Mouse (Mus musculus) forebrain, postnatal 0 days (tissue): ENCODE data around the gene Ube2h. TPM values are rescaled to one million over a fixed set of nuclear protein-coding genes. Genes with fewer than 3 reads are reported as not detected.

Source experiments
- ATAC-seq: fragments of 200-750 bp; cut with Nextera tagmentation; 2 replicates; pipeline ENCODE4 v1.8.0; 2017; ENCODE audit warnings: mild to moderate bottlenecking, moderate library complexity
- DNase-seq: peaks from one replicate; pipeline ENCODE4 v3.0.0-alpha.2; 2015
- H3K27ac ChIP-seq: fragments of 300-500 bp; sonication (generic); 2 replicates; pipeline ENCODE4 v1.5.1; 2014; ENCODE audit warnings: low read depth, mild to moderate bottlenecking, antibody characterized with exemption, low read length, moderate library complexity, mixed read lengths
- H3K27me3 ChIP-seq: fragments of 300-500 bp; sonication (generic); 2 replicates; pipeline ENCODE4 v1.6.1; 2014; ENCODE audit warnings: mild to moderate bottlenecking, low read length, mixed read lengths; ENCODE audit not compliant: insufficient read depth
- H3K36me3 ChIP-seq: fragments of 300-500 bp; sonication (generic); 2 replicates; pipeline ENCODE4 v1.6.1; 2014; ENCODE audit warnings: mild to moderate bottlenecking, moderate library complexity; ENCODE audit not compliant: insufficient read depth
- H3K4me1 ChIP-seq: fragments of 300-500 bp; sonication (generic); 2 replicates; pipeline ENCODE4 v1.6.1; 2014; ENCODE audit warnings: antibody characterized with exemption; ENCODE audit not compliant: insufficient read depth
- H3K4me2 ChIP-seq: fragments of 300-500 bp; sonication (generic); 2 replicates; pipeline ENCODE4 v1.6.1; 2014; ENCODE audit warnings: low read depth, mild to moderate bottlenecking, moderate library complexity
- H3K4me3 ChIP-seq: fragments of 300-500 bp; sonication (generic); 2 replicates; pipeline ENCODE4 v1.5.1; 2014; ENCODE audit warnings: low read depth, low read length, mixed read lengths
- H3K9ac ChIP-seq: fragments of 300-500 bp; sonication (generic); 2 replicates; pipeline ENCODE4 v1.6.1; 2014; ENCODE audit warnings: mild to moderate bottlenecking
- H3K9me3 ChIP-seq: fragments of 300-500 bp; sonication (generic); 2 replicates; pipeline ENCODE4 v1.6.1; 2016; ENCODE audit warnings: low read length
- CTCF ChIP-seq: sonication (generic); IDR thresholded peaks from 2 replicates; pipeline ENCODE4 v1.5.1; 2016; ENCODE audit warnings: antibody characterized with exemption, control low read depth, low read depth
- WGBS: fragments of 180-500 bp; shearing (Covaris S2); extraction: QIAGEN DNeasy Blood & Tissue Kit; methylation state at CpG from one replicate; pipeline ENCODE4 v1.1.7; 2014; 5-methylcytosine and 5-hydroxymethylcytosine counted together
- polyA plus RNA-seq: library from polyadenylated mRNA; unstranded; fragments of >200 nt; fragmentation: Nextera tagmentation; extraction: Ambion mirVana; gene quantifications from 2 replicates; pipeline ENCODE4 v1.2.1, GENCODE M21; 2015
- total RNA-seq: library from RNA; depleted of rRNA; stranded (reverse); fragments of >200 nt; gene quantifications from 2 replicates; pipeline ENCODE4 v1.2.3, GENCODE M21; 2014; rRNA removed

Gene Ube2h
- total RNA-seq: 33.3 and 42.7 TPM in 2 replicates
- 31.3 and 37.7 TPM in 2 replicates for polyA plus RNA-seq

- no peak for TF ChIP-seq CTCF
- WGBS: 1% methylated on average over 33 of the region's 33 CpGs
- DNase-seq: peak; percentile 99
Observed at GRCm38 (mm10) chr6:30304399-30304917, at the start of gene Ube2h. Ube2h (minus strand) TSS chr6:30304539.

DNA sequence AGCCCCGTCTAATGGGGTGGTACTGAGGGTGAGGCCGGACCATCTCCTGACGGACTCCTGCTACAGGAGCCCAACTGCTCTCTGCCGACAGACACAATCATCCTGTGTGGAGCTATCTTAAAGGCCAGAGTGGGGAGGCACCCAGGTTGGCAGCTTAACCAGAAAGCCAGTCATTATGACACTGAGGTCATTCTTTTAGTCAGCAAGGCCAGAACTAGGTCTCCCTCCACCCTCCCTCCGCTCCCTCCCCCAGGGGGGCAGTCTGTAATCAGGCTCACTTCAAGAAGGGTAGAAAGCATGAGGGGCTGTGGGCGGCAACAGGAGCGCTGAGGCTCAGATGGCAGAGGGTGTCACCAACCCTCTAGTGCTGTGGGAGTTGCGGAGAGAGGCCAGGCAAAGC, 49.3 kb upstream of the Ube2h start:
- no peak for TF ChIP-seq CTCF
- H3K4me2 ChIP-seq: no peak overlapping the region
- no peaks in the 10 kb centered on the region for H3K27me3 ChIP-seq
- no peaks in the 10 kb centered on the region for H3K9me3 ChIP-seq
- ATAC-seq (no peak), DNase-seq (no peak)
- no peaks in the 10 kb centered on the region for H3K36me3 ChIP-seq
- no peaks in the 10 kb centered on the region for H3K4me1 ChIP-seq
- no peak overlapping the region for H3K27ac ChIP-seq
- no peak overlapping the region for H3K4me3 ChIP-seq
- no peak overlapping the region for H3K9ac ChIP-seq
- 71% methylated on average over 8 of the region's 8 CpGs for WGBS

More at GRCm38 (mm10) chr6:30304399-30304917, at the start of gene Ube2h:
- peaks cover 5% of the 10 kb centered on the region; the same call in 1 of the 2 replicates for H3K4me1 ChIP-seq
- H3K4me2 ChIP-seq: peak within 1 kb of the TSS; percentile 74
- H3K36me3 ChIP-seq: no peaks in the 10 kb centered on the region
- H3K9ac ChIP-seq: peak within 1 kb of the TSS; percentile 84
- peak within 1 kb of the TSS; percentile 90 for H3K27ac ChIP-seq
- H3K9me3 ChIP-seq: no peaks in the 10 kb centered on the region
- peak; percentile 97 for ATAC-seq
- no peaks in the 10 kb centered on the region for H3K27me3 ChIP-seq
- peak within 1 kb of the TSS; percentile 73 for H3K4me3 ChIP-seq

DNA sequence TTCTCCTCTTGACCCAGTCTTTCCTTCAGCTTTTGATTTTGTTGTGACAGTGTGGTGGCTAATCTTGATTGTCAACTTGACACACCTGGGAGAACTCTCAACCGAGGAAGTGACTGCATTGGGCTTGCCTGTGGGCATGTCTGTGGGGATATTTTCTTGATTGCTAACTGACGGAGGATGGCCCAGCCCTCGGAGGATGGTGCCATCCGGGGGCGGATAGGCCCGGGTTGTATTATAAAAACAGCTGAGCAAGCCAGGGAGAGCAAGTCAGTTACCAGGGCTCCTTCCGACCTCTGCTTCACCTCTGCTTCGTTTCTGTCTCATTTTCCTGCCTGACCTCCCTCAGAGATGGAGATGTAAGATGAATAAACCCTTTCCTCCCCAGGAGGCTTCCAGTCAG, 48.4 kb upstream of the Ube2h start:
- Histone ChIP-seq H3K9me3 (no peaks in the 10 kb centered on the region), H3K4me2 (no peak overlapping the region), H3K9ac (no peak overlapping the region), H3K4me3 (no peak overlapping the region), H3K36me3 (no peaks in the 10 kb centered on the region), H3K4me1 (no peaks in the 10 kb centered on the region), H3K27ac (no peak overlapping the region), H3K27me3 (no peaks in the 10 kb centered on the region)
- no peak for DNase-seq
- WGBS: 57% methylated on average over 8 of the region's 8 CpGs
- no peak for ATAC-seq
- TF ChIP-seq CTCF: no peak

GRCm38 (mm10) chr6:30351290-30351689, 47.0 kb upstream of the Ube2h start:
- no peaks in the 10 kb centered on the region for H3K27me3 ChIP-seq
- H3K36me3 ChIP-seq: no peaks in the 10 kb centered on the region
- H3K4me1 ChIP-seq: no peaks in the 10 kb centered on the region
- no peak overlapping the region for H3K9ac ChIP-seq
- H3K4me2 ChIP-seq: no peak overlapping the region
- no peak for TF ChIP-seq CTCF
- ATAC-seq: no peak
- H3K27ac ChIP-seq: no peak overlapping the region
- no peak overlapping the region for H3K4me3 ChIP-seq
- no peak for DNase-seq
- no peaks in the 10 kb centered on the region for H3K9me3 ChIP-seq
- 78% methylated on average over 9 of the region's 9 CpGs for WGBS

- H3K4me2 ChIP-seq: no peak overlapping the region
- no peaks in the 10 kb centered on the region for H3K36me3 ChIP-seq
- no peaks in the 10 kb centered on the region for H3K9me3 ChIP-seq
- WGBS: 68% methylated on average over 4 of the region's 4 CpGs
- no peaks in the 10 kb centered on the region for H3K4me1 ChIP-seq
- ATAC-seq (no peak), DNase-seq (no peak)
- H3K27me3 ChIP-seq: no peaks in the 10 kb centered on the region
- TF ChIP-seq CTCF: no peak
- no peak overlapping the region for H3K4me3 ChIP-seq
- H3K9ac ChIP-seq: no peak overlapping the region
- no peak overlapping the region for H3K27ac ChIP-seq
Observed at GRCm38 (mm10) chr6:30347288-30347801, 43.0 kb upstream of the Ube2h start.

- no peaks in the 10 kb centered on the region for H3K36me3 ChIP-seq
- no peaks in the 10 kb centered on the region for H3K4me1 ChIP-seq
- H3K9ac ChIP-seq: no peak overlapping the region
- no peaks in the 10 kb centered on the region for H3K9me3 ChIP-seq
- no peak overlapping the region for H3K4me3 ChIP-seq
- ATAC-seq (no peak), DNase-seq (no peak)
- H3K27ac ChIP-seq: no peak overlapping the region
- no peak overlapping the region for H3K4me2 ChIP-seq
- WGBS: 41% methylated on average over 6 of the region's 6 CpGs
- no peaks in the 10 kb centered on the region for H3K27me3 ChIP-seq
- no peak for TF ChIP-seq CTCF
Observed at GRCm38 (mm10) chr6:30346737-30347136, 42.4 kb upstream of the Ube2h start.

DNA sequence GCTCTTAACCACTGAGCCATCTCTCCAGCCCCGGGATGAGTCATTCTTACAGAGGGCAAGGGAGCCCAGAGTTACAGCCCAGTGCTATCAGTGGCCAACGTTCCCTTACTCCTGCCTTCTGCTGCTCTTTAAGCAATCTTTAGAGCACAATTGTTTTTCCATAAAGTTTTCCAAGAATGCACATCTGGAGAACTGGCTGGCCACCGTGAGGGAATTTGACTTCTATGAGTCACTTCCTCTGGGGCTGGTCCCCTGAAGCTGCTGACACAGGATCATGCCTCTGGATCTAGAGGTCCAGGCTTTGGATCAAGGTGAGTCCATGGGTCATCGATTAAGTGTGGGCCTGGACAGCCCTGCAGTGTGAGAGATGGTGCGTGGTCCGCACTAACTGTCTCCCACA, 39.7 kb upstream of the Ube2h start:
- TF ChIP-seq CTCF: no peak
- WGBS: 89% methylated on average over 6 of the region's 6 CpGs
- H3K4me2 ChIP-seq: no peak overlapping the region
- no peak overlapping the region for H3K4me3 ChIP-seq
- H3K9ac ChIP-seq: no peak overlapping the region
- no peaks in the 10 kb centered on the region for H3K9me3 ChIP-seq
- H3K27ac ChIP-seq: no peak overlapping the region
- no peaks in the 10 kb centered on the region for H3K36me3 ChIP-seq
- DNase-seq (no peak), ATAC-seq (no peak)
- no peaks in the 10 kb centered on the region for H3K27me3 ChIP-seq
- no peaks in the 10 kb centered on the region for H3K4me1 ChIP-seq
